Mouse (Mus musculus) erythroblast, embryonic 14.5 days (primary cell): ENCODE data around the gene Hist1h2bm. TPM values are rescaled to one million over a fixed set of nuclear protein-coding genes. Genes with fewer than 3 reads are reported as not detected.
A peak's percentile ranks its signal among the peaks of the same experiment; 100 is the strongest.
"Not testable (repeated sequence)": the region's sequence is repeated elsewhere in the genome, so short reads cannot be mapped to it uniquely, and the experiment has no call there.

Experiments
- H3K27me3 ChIP-seq: 2 replicates; pipeline ENCODE4 v1.6.1; 2012; ENCODE audit warnings: inconsistent platforms; ENCODE audit not compliant: control insufficient read depth
- H3K36me3 ChIP-seq: 2 replicates; pipeline ENCODE4 v1.6.1; 2012; ENCODE audit warnings: mild to moderate bottlenecking, inconsistent platforms; ENCODE audit not compliant: control insufficient read depth
- H3K4me1 ChIP-seq: 2 replicates; pipeline ENCODE4 v1.6.1; 2012; ENCODE audit warnings: inconsistent platforms; ENCODE audit not compliant: control insufficient read depth
- H3K4me3 ChIP-seq: replicated peaks from 2 replicates; pipeline ENCODE3; 2012; ENCODE audit warnings: moderate library complexity, mild to moderate bottlenecking, inconsistent platforms
- H3K9me3 ChIP-seq: 2 replicates; pipeline ENCODE4 v1.6.1; 2012; ENCODE audit warnings: low read length, inconsistent platforms, mixed read lengths; ENCODE audit not compliant: control insufficient read depth
- GATA1 ChIP-seq: IDR thresholded peaks from 2 replicates; pipeline ENCODE4 v1.6.1; 2012; ENCODE audit warnings: low read length, inconsistent platforms, mixed read lengths
- TAL1 ChIP-seq: IDR thresholded peaks from 3 replicates; pipeline ENCODE4 v1.6.1; 2012; ENCODE audit warnings: low read length, inconsistent platforms, mixed read lengths
- polyA plus RNA-seq: library from polyadenylated mRNA; stranded (reverse); fragments of >175 nt; gene quantifications from 2 replicates; pipeline ENCODE4 v1.2.3, GENCODE M21; 2012

Gene Hist1h2bm
- polyA plus RNA-seq, 1 experiment, result 3.9 TPM

GRCm38 (mm10) chr13:21751417-21751816 lies 29.6 kb downstream of the Hist1h2bm start:
- Histone ChIP-seq H3K4me1 (peaks cover 60% of the 10 kb centered on the region), H3K4me3 (peak overlapping the region; percentile 64)
- TF ChIP-seq TAL1 (no peak), GATA1 (no peak)

GRCm38 (mm10) chr13:21751827-21752226 lies 30.0 kb downstream of the Hist1h2bm start:
- H3K36me3 ChIP-seq, result peaks cover 23% of the 10 kb centered on the region
- H3K4me3 ChIP-seq, result peak overlapping the region; percentile 64
- peaks cover 60% of the 10 kb centered on the region for H3K4me1 ChIP-seq
- H3K27me3 ChIP-seq, result no peaks in the 10 kb centered on the region
- no peaks in the 10 kb centered on the region for H3K9me3 ChIP-seq
- TF ChIP-seq GATA1 (no peak), TAL1 (no peak)

More at GRCm38 (mm10) chr13:21751417-21751816, 29.6 kb downstream of the Hist1h2bm start:
- Histone ChIP-seq H3K27me3 (no peaks in the 10 kb centered on the region), H3K36me3 (peaks cover 25% of the 10 kb centered on the region), H3K9me3 (no peaks in the 10 kb centered on the region)

- H3K4me3 ChIP-seq, result peak overlapping the region; percentile 64
- no peaks in the 10 kb centered on the region for H3K9me3 ChIP-seq
- peaks cover 58% of the 10 kb centered on the region for H3K4me1 ChIP-seq
- no peak for TF ChIP-seq GATA1
- TF ChIP-seq TAL1, result no peak
- no peaks in the 10 kb centered on the region for H3K27me3 ChIP-seq
- H3K36me3 ChIP-seq, result peaks cover 21% of the 10 kb centered on the region
These were observed 30.5 kb downstream of the Hist1h2bm start for GRCm38 (mm10) chr13:21752356-21752755.

- TF ChIP-seq TAL1 (no peak), GATA1 (no peak)
- Histone ChIP-seq H3K9me3 (no peaks in the 10 kb centered on the region), H3K27me3 (no peaks in the 10 kb centered on the region), H3K4me1 (peaks cover 54% of the 10 kb centered on the region), H3K36me3 (peaks cover 19% of the 10 kb centered on the region), H3K4me3 (peak overlapping the region; percentile 64)
These were observed 31.2 kb downstream of the Hist1h2bm start for GRCm38 (mm10) chr13:21753051-21753523.

- TF ChIP-seq GATA1, result 0 out of 2 replicates have a peak, but pooled peaks have one; percentile 21
- H3K4me3 ChIP-seq, result peak within 1 kb of the TSS; percentile 65
- peaks cover 49% of the 10 kb centered on the region for H3K4me1 ChIP-seq
- not testable (repeated sequence) for H3K27me3 ChIP-seq, H3K9me3 ChIP-seq
- peaks cover 14% of the 10 kb centered on the region for H3K36me3 ChIP-seq
These were observed 31.9 kb downstream of the Hist1h2bm start, which contains the start of the genes Hist1h2ak and Hist1h2bn for GRCm38 (mm10) chr13:21753524-21754285. Hist1h2ak (minus strand) TSS chr13:21753827. Hist1h2bn (plus strand) TSS chr13:21754123.

GRCm38 (mm10) chr13:21754294-21755001 lies 32.6 kb downstream of the Hist1h2bm start:
- peaks cover 49% of the 10 kb centered on the region for H3K4me1 ChIP-seq
- not testable (repeated sequence) for H3K36me3 ChIP-seq, H3K9me3 ChIP-seq, H3K27me3 ChIP-seq
- H3K4me3 ChIP-seq, result peak overlapping the region; percentile 65
- TF ChIP-seq GATA1, result peak; percentile 89

- Histone ChIP-seq H3K36me3 (peaks cover 7% of the 10 kb centered on the region), H3K27me3 (no peaks in the 10 kb centered on the region), H3K9me3 (no peaks in the 10 kb centered on the region), H3K4me1 (peaks cover 47% of the 10 kb centered on the region), H3K4me3 (peak overlapping the region; percentile 65)
- TF ChIP-seq GATA1, result no peak
- TF ChIP-seq TAL1, result no peak
These were observed 33.9 kb downstream of the Hist1h2bm start for GRCm38 (mm10) chr13:21755707-21756106.

Other genes with a start within 250 kb of the Hist1h2bm start
- gene Zkscan4, start 243.1 kb upstream of the Hist1h2bm start, polyA plus RNA-seq, result 0.01 TPM in 1 of 2 replicates, not detected in the other
- not detected in 2 replicates for gene Gm10065, start 242.6 kb upstream of the Hist1h2bm start, polyA plus RNA-seq
- 0.05 and 0.06 TPM in 2 replicates for gene AK157302, start 226.8 kb upstream of the Hist1h2bm start, polyA plus RNA-seq
- 3.7 and 5.8 TPM in 2 replicates for gene Gm11273, start 220.6 kb upstream of the Hist1h2bm start, polyA plus RNA-seq
- 0.01 and 0.14 TPM in 2 replicates for gene Zkscan8, start 190.9 kb upstream of the Hist1h2bm start, polyA plus RNA-seq
- not detected in 2 replicates for gene Olfr1366, start 179.2 kb upstream of the Hist1h2bm start, polyA plus RNA-seq
- gene Olfr1535, start 162.2 kb upstream of the Hist1h2bm start, polyA plus RNA-seq, result not detected in 2 replicates
- not detected in 2 replicates for gene Olfr1364, start 140.3 kb upstream of the Hist1h2bm start, polyA plus RNA-seq
- not detected in 2 replicates for gene Olfr1362, start 108.0 kb upstream of the Hist1h2bm start, polyA plus RNA-seq
- 0.04 TPM in 1 of 2 replicates, not detected in the other for gene Olfr11, start 79.5 kb upstream of the Hist1h2bm start, polyA plus RNA-seq
- gene Olfr1361, start 58.7 kb upstream of the Hist1h2bm start, polyA plus RNA-seq, result not detected in 2 replicates
- gene Olfr1360, start 44.6 kb upstream of the Hist1h2bm start, polyA plus RNA-seq, result not detected in 2 replicates
- gene Olfr1359, start 23.9 kb upstream of the Hist1h2bm start, polyA plus RNA-seq, result not detected in 2 replicates
- gene Hist1h2bl, start 5.9 kb upstream of the Hist1h2bm start, polyA plus RNA-seq, result 2.0 and 7.9 TPM in 2 replicates
- 28.0 and 37.9 TPM in 2 replicates for gene Hist1h2ai, start 5.6 kb upstream of the Hist1h2bm start, polyA plus RNA-seq
- gene Hist1h3h, start 4.4 kb upstream of the Hist1h2bm start, polyA plus RNA-seq, result 27.8 and 67.4 TPM in 2 replicates
- gene Hist1h4j, start 13.0 kb downstream of the Hist1h2bm start, polyA plus RNA-seq, result 1.3 and 2.7 TPM in 2 replicates
- 23.3 and 64.1 TPM in 2 replicates for gene Hist1h4k, start 28.5 kb downstream of the Hist1h2bm start, polyA plus RNA-seq
- gene Hist1h2ak, start 31.8 kb downstream of the Hist1h2bm start, polyA plus RNA-seq, result 57.8 and 123 TPM in 2 replicates
- gene Hist1h2bn, start 32.1 kb downstream of the Hist1h2bm start, polyA plus RNA-seq, result 2.7 and 5.2 TPM in 2 replicates
- gene Hist1h1b, start 58.6 kb downstream of the Hist1h2bm start, polyA plus RNA-seq, result 2.6 and 5.0 TPM in 2 replicates
- gene Hist1h3i, start 61.3 kb downstream of the Hist1h2bm start, polyA plus RNA-seq, result 16.8 and 41.5 TPM in 2 replicates
- gene Hist1h2an, start 65.2 kb downstream of the Hist1h2bm start, polyA plus RNA-seq, result 15.8 and 41.3 TPM in 2 replicates
- 2.2 and 5.1 TPM in 2 replicates for gene Hist1h2bp, start 65.4 kb downstream of the Hist1h2bm start, polyA plus RNA-seq
- gene Hist1h2bq, start 88.2 kb downstream of the Hist1h2bm start, polyA plus RNA-seq, result 12.6 and 20.2 TPM in 2 replicates
- 4,119 and 4,310 TPM in 2 replicates for gene Hist1h2ao, start 88.4 kb downstream of the Hist1h2bm start, polyA plus RNA-seq
- gene Hist1h4m, start 89.7 kb downstream of the Hist1h2bm start, polyA plus RNA-seq, result 26.4 and 43.3 TPM in 2 replicates
- 0.78 and 5.7 TPM in 2 replicates for gene Hist1h4n, start 110.2 kb downstream of the Hist1h2bm start, polyA plus RNA-seq
- 9,149 and 11,620 TPM in 2 replicates for gene Hist1h2ap, start 111.5 kb downstream of the Hist1h2bm start, polyA plus RNA-seq
- gene Hist1h2br, start 111.7 kb downstream of the Hist1h2bm start, polyA plus RNA-seq, result 12.4 and 21.9 TPM in 2 replicates
- gene Zfp184, start 223.1 kb downstream of the Hist1h2bm start, polyA plus RNA-seq, result not detected in 2 replicates